Mouse (Mus musculus) midbrain, embryonic 13.5 days (tissue): ENCODE measurements around the gene Ube2d1. TPM values are rescaled to one million over a fixed set of nuclear protein-coding genes. Genes with fewer than 3 reads are reported as not detected.

Source experiments
- ATAC-seq: fragments of 200-750 bp; cut with Nextera tagmentation; 2 replicates; pipeline ENCODE4 v1.8.0; 2017; ENCODE audit warnings: mild to moderate bottlenecking, moderate TSS enrichment, moderate library complexity
- H3K27ac ChIP-seq: fragments of 300-500 bp; sonication (generic); 2 replicates; pipeline ENCODE4 v1.5.1; 2015; ENCODE audit warnings: inconsistent platforms, mild to moderate bottlenecking, moderate library complexity
- H3K27me3 ChIP-seq: fragments of 300-500 bp; sonication (generic); 2 replicates; pipeline ENCODE4 v1.6.1; 2015; ENCODE audit warnings: mild to moderate bottlenecking, inconsistent platforms
- H3K36me3 ChIP-seq: fragments of 300-500 bp; sonication (generic); 2 replicates; pipeline ENCODE4 v1.6.1; 2015; ENCODE audit warnings: mild to moderate bottlenecking, inconsistent platforms
- H3K4me1 ChIP-seq: fragments of 300-500 bp; sonication (generic); replicated peaks from 2 replicates; pipeline ENCODE4 v1.6.1; 2015; ENCODE audit warnings: inconsistent platforms
- H3K4me2 ChIP-seq: fragments of 300-500 bp; sonication (generic); replicated peaks from 2 replicates; pipeline ENCODE4 v1.6.1; 2015; ENCODE audit warnings: moderate library complexity, mild to moderate bottlenecking, inconsistent platforms
- H3K4me3 ChIP-seq: fragments of 300-500 bp; sonication (generic); replicated peaks from 2 replicates; pipeline ENCODE4 v1.5.1; 2015; ENCODE audit warnings: mild to moderate bottlenecking, inconsistent platforms
- H3K9ac ChIP-seq: fragments of 300-500 bp; sonication (generic); replicated peaks from 2 replicates; pipeline ENCODE4 v1.6.1; 2015; ENCODE audit warnings: mild to moderate bottlenecking, inconsistent platforms
- H3K9me3 ChIP-seq: fragments of 300-500 bp; sonication (generic); 2 replicates; pipeline ENCODE4 v1.6.1; 2016; ENCODE audit warnings: mild to moderate bottlenecking, inconsistent platforms
- WGBS: fragments of 180-500 bp; shearing (Covaris S2); methylation state at CpG from one replicate; pipeline ENCODE4 v1.1.7; 2015; 5-methylcytosine and 5-hydroxymethylcytosine counted together
- polyA plus RNA-seq: library from polyadenylated mRNA; unstranded; fragments of >200 nt; fragmentation: Nextera tagmentation; extraction: Ambion mirVana; gene quantifications from 2 replicates; pipeline ENCODE4 v1.2.1, GENCODE M21; 2015

The Ube2d1 gene
- polyA plus RNA-seq, 1 experiment from 2014 or later = 173 TPM

GRCm38 (mm10) chr10:71284131-71284510, 941 bp downstream of the Ube2d1 start:
- 0 out of 2 replicates have a peak, but pooled peaks cover 3% of the 10 kb centered on the region for H3K27me3 ChIP-seq
- no peak for ATAC-seq
- no peaks in the 10 kb centered on the region for H3K9me3 ChIP-seq
- peak overlapping the region; percentile 97 for H3K9ac ChIP-seq
- peak overlapping the region; percentile 97 for H3K4me3 ChIP-seq
- peaks cover 40% of the 10 kb centered on the region for H3K4me1 ChIP-seq
- 13% methylated on average over 8 of the region's 8 CpGs for WGBS
- H3K36me3 ChIP-seq = 0 out of 2 replicates have a peak, but pooled peaks cover 4% of the 10 kb centered on the region
- H3K4me2 ChIP-seq = peak overlapping the region; percentile 58
- peak overlapping the region; percentile 93 for H3K27ac ChIP-seq

DNA sequence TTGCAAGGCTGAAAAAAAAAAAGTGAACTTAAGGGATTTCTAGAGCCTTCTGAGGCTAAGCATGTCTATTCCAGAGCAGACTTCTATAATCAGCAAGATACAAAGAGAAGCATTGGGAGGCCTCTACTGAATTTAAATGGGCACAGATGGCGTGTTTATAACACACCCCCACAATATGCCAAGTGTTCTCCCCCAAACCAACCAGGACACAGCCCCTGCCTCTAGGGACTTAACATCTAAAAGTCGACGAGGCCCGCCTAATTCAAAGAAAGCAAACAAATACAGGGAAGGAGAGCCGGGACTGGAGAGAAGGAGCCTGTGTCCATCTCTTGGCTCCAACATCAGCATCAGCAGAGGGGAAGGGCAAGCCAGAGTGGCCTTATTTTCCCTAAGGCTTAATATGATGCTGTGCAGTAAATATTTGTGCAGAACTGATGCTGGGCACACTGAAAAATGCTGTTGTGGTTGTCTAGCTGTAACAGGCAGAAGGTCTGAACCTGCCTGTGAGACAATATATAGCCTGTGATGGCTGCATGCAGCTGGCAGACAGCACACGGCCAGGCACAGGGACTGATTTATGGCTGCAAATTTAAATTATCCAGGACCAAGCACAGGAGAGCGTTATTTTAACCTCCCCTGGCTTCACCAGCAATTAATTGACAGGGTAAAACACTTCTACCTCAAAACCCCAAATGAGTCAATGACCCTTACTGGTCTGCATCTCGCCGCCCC, 11.9 kb downstream of the Ube2d1 start:
- ATAC-seq = peak; percentile 40; the same call in 1 of the 2 replicates
- peak overlapping the region; percentile 44 for H3K27ac ChIP-seq
- peaks cover 24% of the 10 kb centered on the region for H3K4me1 ChIP-seq
- WGBS = 46% methylated on average over 9 of the region's 9 CpGs
- no peaks in the 10 kb centered on the region for H3K9me3 ChIP-seq
- H3K4me3 ChIP-seq = no peak overlapping the region
- H3K9ac ChIP-seq = no peak overlapping the region; the same call in 1 of the 2 replicates
- no peak overlapping the region for H3K4me2 ChIP-seq
- H3K27me3 ChIP-seq = no peaks in the 10 kb centered on the region
- H3K36me3 ChIP-seq = no peaks in the 10 kb centered on the region

GRCm38 (mm10) chr10:71267973-71268372, 17.1 kb downstream of the Ube2d1 start:
- Histone ChIP-seq H3K27ac (no peak overlapping the region), H3K36me3 (no peaks in the 10 kb centered on the region), H3K4me1 (peaks cover 41% of the 10 kb centered on the region), H3K4me3 (no peak overlapping the region), H3K9me3 (no peaks in the 10 kb centered on the region), H3K9ac (no peak overlapping the region), H3K27me3 (no peaks in the 10 kb centered on the region), H3K4me2 (no peak overlapping the region)
- ATAC-seq = 0 out of 2 replicates have a peak, but pooled peaks have one; percentile 14
- WGBS = 95% methylated on average over 2 of the region's 2 CpGs

DNA sequence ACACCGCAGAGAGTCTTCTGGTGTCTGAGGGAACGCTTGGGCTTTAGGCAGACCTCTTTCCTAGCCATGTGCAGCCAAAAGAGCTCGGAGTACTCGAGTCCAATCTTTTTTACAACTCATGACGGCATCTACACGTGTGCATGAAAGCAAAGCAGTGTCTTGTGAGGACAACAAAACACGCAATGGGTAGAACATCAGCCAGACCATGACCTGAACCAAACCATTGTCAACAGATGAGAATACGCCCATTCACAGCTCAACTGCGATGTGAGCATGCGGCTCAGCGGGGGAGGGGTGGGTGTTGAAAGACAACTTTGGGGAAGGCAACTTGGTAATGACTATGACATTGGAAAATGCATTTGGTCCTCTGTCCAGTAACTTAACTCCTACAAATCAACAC, 17.6 kb downstream of the Ube2d1 start:
- Histone ChIP-seq H3K9ac (no peak overlapping the region), H3K27me3 (no peaks in the 10 kb centered on the region), H3K9me3 (no peaks in the 10 kb centered on the region), H3K4me1 (peaks cover 41% of the 10 kb centered on the region), H3K4me2 (no peak overlapping the region), H3K4me3 (no peak overlapping the region), H3K27ac (no peak overlapping the region), H3K36me3 (no peaks in the 10 kb centered on the region)
- WGBS = 83% methylated on average over 11 of the region's 11 CpGs
- no peak for ATAC-seq

DNA sequence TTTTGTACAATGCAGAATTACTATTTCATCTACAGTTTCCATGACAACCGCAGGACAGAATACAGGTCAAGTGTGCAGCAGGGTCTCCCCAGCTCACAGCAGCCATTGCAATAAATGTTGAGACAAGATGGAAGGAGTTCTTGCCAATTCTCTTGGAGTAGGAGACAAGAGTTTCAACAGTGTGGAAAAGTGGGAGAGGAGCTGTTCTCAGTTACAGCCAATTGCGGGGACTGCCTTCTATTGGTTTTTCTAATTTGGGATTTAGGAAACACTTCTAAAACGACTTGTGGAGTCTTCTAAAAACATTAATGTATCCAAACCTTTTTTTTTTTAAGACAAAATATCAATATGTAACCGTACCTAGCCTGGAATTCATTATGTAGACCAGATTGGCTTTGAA, 20.0 kb downstream of the Ube2d1 start:
- Histone ChIP-seq H3K4me2 (no peak overlapping the region), H3K36me3 (peaks cover 15% of the 10 kb centered on the region), H3K9me3 (no peaks in the 10 kb centered on the region), H3K27ac (no peak overlapping the region), H3K4me1 (peaks cover 45% of the 10 kb centered on the region), H3K27me3 (no peaks in the 10 kb centered on the region), H3K4me3 (no peak overlapping the region), H3K9ac (no peak overlapping the region)
- 94% methylated on average over 4 of the region's 4 CpGs for WGBS
- no peak for ATAC-seq

- Histone ChIP-seq H3K4me3 (no peak overlapping the region), H3K9me3 (no peaks in the 10 kb centered on the region), H3K4me2 (no peak overlapping the region), H3K27ac (no peak overlapping the region; the same call in 1 of the 2 replicates), H3K9ac (no peak overlapping the region), H3K36me3 (peaks cover 44% of the 10 kb centered on the region), H3K4me1 (peaks cover 33% of the 10 kb centered on the region), H3K27me3 (no peaks in the 10 kb centered on the region)
- no peak for ATAC-seq
- 81% methylated on average over 8 of the region's 8 CpGs for WGBS
Measured at GRCm38 (mm10) chr10:71261637-71262036, 23.4 kb downstream of the Ube2d1 start.

GRCm38 (mm10) chr10:71258943-71259342, 26.1 kb downstream of the Ube2d1 start:
- H3K9ac ChIP-seq = no peak overlapping the region
- WGBS = 73% methylated on average over 5 of the region's 5 CpGs
- H3K27me3 ChIP-seq = no peaks in the 10 kb centered on the region
- no peak overlapping the region for H3K27ac ChIP-seq
- peaks cover 23% of the 10 kb centered on the region for H3K4me1 ChIP-seq
- H3K36me3 ChIP-seq = peaks cover 66% of the 10 kb centered on the region
- ATAC-seq = no peak
- no peak overlapping the region for H3K4me3 ChIP-seq
- no peak overlapping the region for H3K4me2 ChIP-seq
- H3K9me3 ChIP-seq = no peaks in the 10 kb centered on the region

GRCm38 (mm10) chr10:71258516-71258915, 26.5 kb downstream of the Ube2d1 start:
- no peak overlapping the region for H3K27ac ChIP-seq
- no peak overlapping the region for H3K4me2 ChIP-seq
- H3K27me3 ChIP-seq = no peaks in the 10 kb centered on the region
- WGBS = 86% methylated on average over 8 of the region's 8 CpGs
- H3K36me3 ChIP-seq = peaks cover 66% of the 10 kb centered on the region
- no peak overlapping the region for H3K9ac ChIP-seq
- H3K4me1 ChIP-seq = peaks cover 19% of the 10 kb centered on the region
- no peaks in the 10 kb centered on the region for H3K9me3 ChIP-seq
- H3K4me3 ChIP-seq = no peak overlapping the region
- ATAC-seq = no peak

- Histone ChIP-seq H3K27me3 (no peaks in the 10 kb centered on the region), H3K27ac (no peak overlapping the region), H3K36me3 (peaks cover 33% of the 10 kb centered on the region), H3K4me2 (no peak overlapping the region), H3K4me1 (no peaks in the 10 kb centered on the region), H3K9ac (no peak overlapping the region), H3K4me3 (no peak overlapping the region), H3K9me3 (no peaks in the 10 kb centered on the region)
- ATAC-seq = no peak
- WGBS = 82% methylated on average over 4 of the region's 4 CpGs
Measured at GRCm38 (mm10) chr10:71253147-71253546, 31.9 kb downstream of the Ube2d1 start.

DNA sequence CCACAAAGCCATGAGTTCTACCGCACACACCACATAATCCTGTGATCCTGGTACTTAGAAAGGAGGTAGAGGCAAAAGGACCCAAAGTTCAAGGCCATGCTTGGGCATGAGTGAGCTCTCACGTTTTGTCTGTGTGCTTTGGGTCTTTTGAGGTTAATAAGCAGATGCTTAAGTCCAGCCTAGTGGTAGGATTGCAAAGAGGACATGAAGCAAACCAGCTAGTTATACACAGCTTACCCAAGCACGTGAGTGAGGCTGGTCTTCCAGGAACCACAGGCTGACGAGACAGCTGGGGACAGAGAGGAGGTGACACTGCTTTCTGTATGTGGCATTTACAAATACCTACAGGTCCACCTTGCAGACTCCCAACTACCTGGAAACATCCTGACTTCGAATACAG, 32.6 kb downstream of the Ube2d1 start:
- Histone ChIP-seq H3K9me3 (no peaks in the 10 kb centered on the region), H3K4me2 (no peak overlapping the region), H3K27ac (no peak overlapping the region), H3K4me1 (no peaks in the 10 kb centered on the region), H3K36me3 (peaks cover 29% of the 10 kb centered on the region), H3K4me3 (no peak overlapping the region), H3K9ac (no peak overlapping the region), H3K27me3 (no peaks in the 10 kb centered on the region)
- WGBS = 77% methylated on average over 5 of the region's 5 CpGs
- ATAC-seq = no peak

- no peak overlapping the region for H3K9ac ChIP-seq
- WGBS = 88% methylated on average over 5 of the region's 5 CpGs
- H3K4me1 ChIP-seq = no peaks in the 10 kb centered on the region
- H3K27ac ChIP-seq = no peak overlapping the region
- no peaks in the 10 kb centered on the region for H3K27me3 ChIP-seq
- no peaks in the 10 kb centered on the region for H3K9me3 ChIP-seq
- ATAC-seq = no peak
- no peak overlapping the region for H3K4me3 ChIP-seq
- peaks cover 23% of the 10 kb centered on the region for H3K36me3 ChIP-seq
- H3K4me2 ChIP-seq = no peak overlapping the region
Measured at GRCm38 (mm10) chr10:71251846-71252245, 33.2 kb downstream of the Ube2d1 start.

GRCm38 (mm10) chr10:71251256-71251655, 33.8 kb downstream of the Ube2d1 start:
- H3K27me3 ChIP-seq = no peaks in the 10 kb centered on the region
- no peak overlapping the region for H3K9ac ChIP-seq
- H3K36me3 ChIP-seq = peaks cover 18% of the 10 kb centered on the region
- H3K9me3 ChIP-seq = no peaks in the 10 kb centered on the region
- H3K4me2 ChIP-seq = no peak overlapping the region
- H3K4me3 ChIP-seq = no peak overlapping the region
- H3K4me1 ChIP-seq = no peaks in the 10 kb centered on the region
- 88% methylated on average over 5 of the region's 5 CpGs for WGBS
- no peak for ATAC-seq
- no peak overlapping the region for H3K27ac ChIP-seq

GRCm38 (mm10) chr10:71250472-71250871, 34.6 kb downstream of the Ube2d1 start:
- Histone ChIP-seq H3K27ac (no peak overlapping the region), H3K9ac (no peak overlapping the region), H3K4me1 (no peaks in the 10 kb centered on the region), H3K4me3 (no peak overlapping the region), H3K9me3 (no peaks in the 10 kb centered on the region), H3K36me3 (peaks cover 11% of the 10 kb centered on the region), H3K27me3 (no peaks in the 10 kb centered on the region), H3K4me2 (no peak overlapping the region)
- 90% methylated on average over 17 of the region's 17 CpGs for WGBS
- ATAC-seq = no peak
